Mouse (Mus musculus) hindbrain, embryonic 11.5 days (tissue): ENCODE results near the gene Ift22. TPM values are rescaled to one million over a fixed set of nuclear protein-coding genes. Genes with fewer than 3 reads are reported as not detected.
"Not testable (repeated sequence)": the region's sequence is repeated elsewhere in the genome, so short reads cannot be mapped to it uniquely, and the experiment has no call there.

Experiments
- ATAC-seq: fragments of 200-750 bp; cut with Nextera tagmentation; 2 replicates; pipeline ENCODE4 v1.8.0; 2017; ENCODE audit warnings: mild to moderate bottlenecking, moderate TSS enrichment, moderate library complexity; ENCODE audit not compliant: low FRiP score
- DNase-seq: peaks from one replicate; pipeline ENCODE4 v3.0.0-alpha.2; 2015; ENCODE audit warnings: low spot score
- H3K27ac ChIP-seq: fragments of 300-500 bp; sonication (generic); 2 replicates; pipeline ENCODE4 v1.5.1; 2014; ENCODE audit warnings: mild to moderate bottlenecking, low read depth, low read length
- H3K27me3 ChIP-seq: fragments of 300-500 bp; sonication (generic); 2 replicates; pipeline ENCODE4 v1.6.1; 2014; ENCODE audit warnings: mild to moderate bottlenecking, low read length, moderate library complexity, mixed read lengths; ENCODE audit not compliant: control insufficient read depth, insufficient read depth
- H3K36me3 ChIP-seq: fragments of 300-500 bp; sonication (generic); 2 replicates; pipeline ENCODE4 v1.6.1; 2014; ENCODE audit warnings: mild to moderate bottlenecking, low read length, moderate library complexity, mixed read lengths; ENCODE audit not compliant: control insufficient read depth, insufficient read depth
- H3K4me1 ChIP-seq: fragments of 300-500 bp; sonication (generic); replicated peaks from 2 replicates; pipeline ENCODE4 v1.6.1; 2014; ENCODE audit warnings: low read length, mixed read lengths; ENCODE audit not compliant: control insufficient read depth, insufficient read depth
- H3K4me2 ChIP-seq: fragments of 300-500 bp; sonication (generic); replicated peaks from 2 replicates; pipeline ENCODE4 v1.6.1; 2014; ENCODE audit warnings: mild to moderate bottlenecking, low read depth, low read length
- H3K4me3 ChIP-seq: fragments of 300-500 bp; sonication (generic); 2 replicates; pipeline ENCODE4 v1.5.1; 2014; ENCODE audit warnings: low read depth, low read length
- H3K9ac ChIP-seq: fragments of 300-500 bp; sonication (generic); 2 replicates; pipeline ENCODE4 v1.6.1; 2014; ENCODE audit warnings: low read depth, low read length
- H3K9me3 ChIP-seq: fragments of 300-500 bp; sonication (generic); 2 replicates; pipeline ENCODE4 v1.6.1; 2016; ENCODE audit warnings: low read length; ENCODE audit not compliant: control insufficient read depth
- WGBS: fragments of 180-500 bp; shearing (Covaris S2); extraction: QIAGEN DNeasy Blood & Tissue Kit; methylation state at CpG from one replicate; pipeline ENCODE4 v1.1.7; 2014; 5-methylcytosine and 5-hydroxymethylcytosine counted together
- polyA plus RNA-seq: library from polyadenylated mRNA; unstranded; fragments of >200 nt; fragmentation: Nextera tagmentation; extraction: Ambion mirVana; gene quantifications from 2 replicates; pipeline ENCODE4 v1.2.1, GENCODE M21; 2014

Gene Ift22
- polyA plus RNA-seq, 1 experiment from 2014 or later, result 119 TPM

DNA sequence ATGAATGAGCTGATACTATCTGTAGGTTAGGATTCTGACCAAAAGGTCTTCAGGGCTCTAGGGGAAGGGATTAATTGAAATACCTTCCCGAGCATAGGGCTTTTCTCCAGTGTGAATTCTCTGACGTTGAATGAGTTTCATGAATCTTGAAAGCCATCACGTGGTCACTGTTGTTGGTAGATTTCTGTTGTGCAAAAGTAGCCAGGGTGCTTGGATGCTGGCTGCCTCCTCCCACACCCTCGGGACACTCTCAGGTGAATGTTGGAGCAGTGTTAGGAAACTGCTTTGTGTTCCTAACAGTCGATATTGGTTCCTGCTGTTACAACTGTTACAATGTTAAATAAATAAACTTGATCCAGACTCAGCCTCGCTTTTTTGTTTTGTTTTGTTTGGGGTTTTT lies 28.8 kb downstream of the Ift22 start:
- 87% methylated on average over 6 of the region's 6 CpGs for WGBS
- no peak for DNase-seq
- H3K4me1 ChIP-seq, result no peaks in the 10 kb centered on the region
- no peaks in the 10 kb centered on the region for H3K27me3 ChIP-seq
- H3K36me3 ChIP-seq, result no peaks in the 10 kb centered on the region
- no peak overlapping the region for H3K4me3 ChIP-seq
- ATAC-seq, result no peak
- H3K9me3 ChIP-seq, result no peaks in the 10 kb centered on the region
- H3K27ac ChIP-seq, result no peak overlapping the region
- H3K4me2 ChIP-seq, result no peak overlapping the region
- no peak overlapping the region for H3K9ac ChIP-seq

DNA sequence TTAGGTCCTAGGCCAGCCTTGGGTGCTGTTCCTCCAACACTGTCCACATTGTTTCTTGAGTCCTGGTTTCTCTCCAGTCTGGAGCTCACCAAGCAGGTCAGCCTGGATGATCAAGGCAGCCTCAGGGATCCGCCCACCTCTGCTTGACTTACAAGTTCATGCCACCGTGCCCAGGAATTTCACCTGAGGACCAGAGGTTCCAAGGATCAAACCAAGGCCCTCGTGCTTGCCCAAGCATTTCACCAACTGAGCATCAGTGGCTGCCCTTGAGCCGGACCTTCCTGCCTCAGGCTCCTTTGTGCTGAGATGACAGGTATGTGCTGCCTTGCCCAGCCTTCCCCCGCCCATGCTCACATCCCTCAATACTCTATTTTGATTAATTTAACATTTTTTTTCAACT lies 29.7 kb downstream of the Ift22 start:
- ATAC-seq (no peak), DNase-seq (no peak)
- Histone ChIP-seq H3K4me1 (no peaks in the 10 kb centered on the region), H3K9me3 (no peaks in the 10 kb centered on the region), H3K36me3 (no peaks in the 10 kb centered on the region), H3K27ac (no peak overlapping the region), H3K27me3 (no peaks in the 10 kb centered on the region), H3K4me3 (no peak overlapping the region), H3K9ac (no peak overlapping the region), H3K4me2 (no peak overlapping the region)
- WGBS, result 90% methylated on average over 5 of the region's 5 CpGs

GRCm38 (mm10) chr5:136939284-136939683 lies 31.3 kb downstream of the Ift22 start:
- no peaks in the 10 kb centered on the region for H3K27me3 ChIP-seq
- no peak overlapping the region for H3K4me2 ChIP-seq
- DNase-seq (peak; percentile 9), ATAC-seq (no peak)
- 63% methylated on average over 7 of the region's 7 CpGs for WGBS
- no peaks in the 10 kb centered on the region for H3K9me3 ChIP-seq
- no peaks in the 10 kb centered on the region for H3K36me3 ChIP-seq
- no peak overlapping the region for H3K27ac ChIP-seq
- H3K4me3 ChIP-seq, result no peak overlapping the region
- no peak overlapping the region for H3K9ac ChIP-seq
- no peaks in the 10 kb centered on the region for H3K4me1 ChIP-seq

- not testable (repeated sequence) for H3K4me1 ChIP-seq, H3K36me3 ChIP-seq, H3K27me3 ChIP-seq, DNase-seq, H3K9me3 ChIP-seq, H3K4me3 ChIP-seq, H3K9ac ChIP-seq, H3K4me2 ChIP-seq, ATAC-seq, H3K27ac ChIP-seq
- WGBS, result 91% methylated on average over 6 of the region's 6 CpGs
Measured at GRCm38 (mm10) chr5:136940029-136940428, 32.1 kb downstream of the Ift22 start.

DNA sequence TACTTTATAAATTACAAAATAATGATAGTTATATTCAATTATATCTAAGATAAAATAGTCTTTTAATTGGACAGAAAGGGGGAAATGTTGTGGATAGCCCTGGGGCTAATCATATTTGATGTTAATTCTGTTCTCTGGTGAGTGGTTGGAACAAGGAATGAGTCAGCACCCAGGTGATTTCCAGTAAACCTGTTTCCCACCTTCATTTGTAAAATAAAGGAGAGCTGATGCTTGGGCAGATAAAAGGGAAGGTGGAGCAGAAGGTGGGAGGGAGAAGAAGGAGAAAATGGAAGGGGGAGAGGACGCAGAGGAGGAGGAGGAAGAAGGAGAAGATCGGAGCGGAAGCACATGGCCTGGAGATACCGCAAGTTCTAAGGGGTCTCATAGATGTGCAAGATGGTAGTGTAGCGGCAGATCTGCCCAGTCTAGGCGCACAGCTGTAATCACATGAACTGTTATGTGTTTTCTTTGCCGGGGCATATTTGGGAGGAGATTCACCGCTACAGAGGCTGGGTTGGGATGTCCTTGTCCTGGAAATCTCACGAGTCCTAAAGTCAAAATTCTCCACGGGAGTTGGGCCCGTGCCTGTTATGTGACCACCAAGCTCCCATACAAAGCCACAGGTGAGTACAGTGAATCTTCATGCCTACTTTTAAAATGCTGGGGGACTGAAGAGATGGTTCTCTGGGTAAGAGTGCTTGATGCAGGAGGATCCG lies 33.1 kb downstream of the Ift22 start:
- no peaks in the 10 kb centered on the region for H3K4me1 ChIP-seq
- WGBS, result 86% methylated on average over 12 of the region's 12 CpGs

GRCm38 (mm10) chr5:136942781-136943180 lies 34.8 kb downstream of the Ift22 start:
- DNase-seq (no peak), ATAC-seq (no peak)
- Histone ChIP-seq H3K4me3 (no peak overlapping the region), H3K36me3 (no peaks in the 10 kb centered on the region), H3K27ac (no peak overlapping the region), H3K4me2 (no peak overlapping the region), H3K9me3 (no peaks in the 10 kb centered on the region), H3K4me1 (no peaks in the 10 kb centered on the region), H3K27me3 (no peaks in the 10 kb centered on the region), H3K9ac (no peak overlapping the region)
- 83% methylated on average over 3 of the region's 3 CpGs for WGBS

More for the DNA sequence above, 33.1 kb downstream of the Ift22 start:
- ATAC-seq (no peak), DNase-seq (no peak)
- Histone ChIP-seq H3K9me3 (no peaks in the 10 kb centered on the region), H3K27ac (no peak overlapping the region), H3K36me3 (no peaks in the 10 kb centered on the region), H3K4me3 (no peak overlapping the region), H3K9ac (no peak overlapping the region), H3K27me3 (no peaks in the 10 kb centered on the region), H3K4me2 (no peak overlapping the region)

GRCm38 (mm10) chr5:136943382-136943781 lies 35.4 kb downstream of the Ift22 start:
- DNase-seq (no peak), ATAC-seq (no peak)
- no peak overlapping the region for H3K27ac ChIP-seq
- no peak overlapping the region for H3K9ac ChIP-seq
- no peak overlapping the region for H3K4me3 ChIP-seq
- H3K9me3 ChIP-seq, result no peaks in the 10 kb centered on the region
- H3K4me1 ChIP-seq, result no peaks in the 10 kb centered on the region
- H3K36me3 ChIP-seq, result no peaks in the 10 kb centered on the region
- WGBS, result 78% methylated on average over 2 of the region's 2 CpGs
- no peaks in the 10 kb centered on the region for H3K27me3 ChIP-seq
- no peak overlapping the region for H3K4me2 ChIP-seq

GRCm38 (mm10) chr5:136945084-136945483 lies 37.1 kb downstream of the Ift22 start:
- Histone ChIP-seq H3K9me3 (no peaks in the 10 kb centered on the region), H3K9ac (no peak overlapping the region), H3K27me3 (no peaks in the 10 kb centered on the region), H3K27ac (no peak overlapping the region), H3K4me1 (no peaks in the 10 kb centered on the region), H3K4me2 (no peak overlapping the region), H3K4me3 (no peak overlapping the region), H3K36me3 (no peaks in the 10 kb centered on the region)
- 87% methylated on average over 12 of the region's 12 CpGs for WGBS
- no peak for DNase-seq
- no peak for ATAC-seq

- Histone ChIP-seq H3K36me3 (no peaks in the 10 kb centered on the region), H3K9me3 (no peaks in the 10 kb centered on the region), H3K4me1 (no peaks in the 10 kb centered on the region), H3K27ac (no peak overlapping the region), H3K9ac (no peak overlapping the region), H3K4me3 (no peak overlapping the region), H3K27me3 (no peaks in the 10 kb centered on the region), H3K4me2 (no peak overlapping the region)
- no peak for ATAC-seq
- no peak for DNase-seq
Measured at GRCm38 (mm10) chr5:136947874-136948273, 39.9 kb downstream of the Ift22 start.
